Mouse (Mus musculus) midbrain, embryonic 10.5 days (tissue): Measurements from ENCODE around the gene Ccnd2. TPM values are rescaled to one million over a fixed set of nuclear protein-coding genes. Genes with fewer than 3 reads are reported as not detected.

Experiments used
- DNase-seq: peaks from one replicate; pipeline ENCODE4 v3.0.0-alpha.2; 2017; ENCODE audit warnings: low spot score
- H3K27ac ChIP-seq: fragments of 300-500 bp; sonication (generic); replicated peaks from 2 replicates; pipeline ENCODE4 v1.5.1; 2016; ENCODE audit warnings: mild to moderate bottlenecking
- H3K27me3 ChIP-seq: fragments of 300-500 bp; sonication (generic); 2 replicates; pipeline ENCODE4 v1.6.1; 2016; ENCODE audit warnings: low read depth, mild to moderate bottlenecking; ENCODE audit not compliant: poor library complexity, severe bottlenecking
- H3K36me3 ChIP-seq: fragments of 300-500 bp; sonication (generic); 2 replicates; pipeline ENCODE4 v1.6.1; 2016; ENCODE audit warnings: mild to moderate bottlenecking, moderate library complexity
- H3K4me1 ChIP-seq: fragments of 300-500 bp; sonication (generic); 2 replicates; pipeline ENCODE4 v1.6.1; 2016
- H3K4me3 ChIP-seq: fragments of 300-500 bp; sonication (generic); 2 replicates; pipeline ENCODE4 v1.5.1; 2016; ENCODE audit warnings: mild to moderate bottlenecking, moderate library complexity
- H3K9me3 ChIP-seq: fragments of 300-500 bp; sonication (generic); replicated peaks from 2 replicates; pipeline ENCODE4 v1.6.1; 2016; ENCODE audit warnings: mild to moderate bottlenecking
- WGBS: fragments of 180-500 bp; shearing (Covaris S2); methylation state at CpG from one replicate; pipeline ENCODE4 v1.1.7; 2016; 5-methylcytosine and 5-hydroxymethylcytosine counted together
- polyA plus RNA-seq: library from polyadenylated mRNA; unstranded; fragments of >200 nt; fragmentation: Nextera tagmentation; extraction: Ambion mirVana; gene quantifications from 2 replicates; pipeline ENCODE4 v1.2.1, GENCODE M21; 2016

The Ccnd2 gene
- polyA plus RNA-seq, 1 experiment from 2014 or later, result 1,714 TPM

DNA sequence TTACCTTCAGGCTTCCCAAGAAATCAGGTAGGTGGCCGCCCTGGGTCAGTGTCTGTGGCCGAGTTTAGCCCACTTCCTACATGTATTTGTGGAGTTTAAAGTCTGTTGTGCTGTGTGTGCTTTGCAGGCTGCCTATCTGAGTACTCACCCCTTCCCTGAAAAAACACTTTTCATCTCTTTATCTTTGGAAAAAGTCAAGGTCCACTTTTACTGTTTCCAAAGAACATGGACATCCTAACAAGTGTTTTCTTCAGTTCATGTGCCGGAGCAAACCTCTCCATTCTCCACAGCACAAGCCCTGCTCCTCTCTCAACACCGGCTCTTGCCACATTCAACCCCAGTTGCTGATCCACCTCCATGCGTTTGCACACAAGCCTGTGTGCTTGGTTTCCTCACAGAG, 29.0 kb downstream of the Ccnd2 start:
- H3K36me3 ChIP-seq, result peaks cover 28% of the 10 kb centered on the region
- WGBS, result 86% methylated on average over 5 of the region's 5 CpGs
- DNase-seq, result no peak

GRCm38 (mm10) chr6:127122221-127122806, 29.7 kb downstream of the Ccnd2 start:
- no peaks in the 10 kb centered on the region; the same call in 1 of the 2 replicates for H3K27me3 ChIP-seq
- no peak overlapping the region for H3K27ac ChIP-seq
- no peaks in the 10 kb centered on the region for H3K4me1 ChIP-seq
- DNase-seq, result no peak
- no peaks in the 10 kb centered on the region for H3K9me3 ChIP-seq
- H3K4me3 ChIP-seq, result no peak overlapping the region
- peaks cover 21% of the 10 kb centered on the region for H3K36me3 ChIP-seq
- 83% methylated on average over 4 of the region's 4 CpGs for WGBS

More for the DNA sequence above, 29.0 kb downstream of the Ccnd2 start:
- no peaks in the 10 kb centered on the region for H3K4me1 ChIP-seq
- H3K4me3 ChIP-seq, result no peak overlapping the region
- H3K27ac ChIP-seq, result no peak overlapping the region
- H3K27me3 ChIP-seq, result no peaks in the 10 kb centered on the region; the same call in 1 of the 2 replicates
- no peaks in the 10 kb centered on the region for H3K9me3 ChIP-seq

DNA sequence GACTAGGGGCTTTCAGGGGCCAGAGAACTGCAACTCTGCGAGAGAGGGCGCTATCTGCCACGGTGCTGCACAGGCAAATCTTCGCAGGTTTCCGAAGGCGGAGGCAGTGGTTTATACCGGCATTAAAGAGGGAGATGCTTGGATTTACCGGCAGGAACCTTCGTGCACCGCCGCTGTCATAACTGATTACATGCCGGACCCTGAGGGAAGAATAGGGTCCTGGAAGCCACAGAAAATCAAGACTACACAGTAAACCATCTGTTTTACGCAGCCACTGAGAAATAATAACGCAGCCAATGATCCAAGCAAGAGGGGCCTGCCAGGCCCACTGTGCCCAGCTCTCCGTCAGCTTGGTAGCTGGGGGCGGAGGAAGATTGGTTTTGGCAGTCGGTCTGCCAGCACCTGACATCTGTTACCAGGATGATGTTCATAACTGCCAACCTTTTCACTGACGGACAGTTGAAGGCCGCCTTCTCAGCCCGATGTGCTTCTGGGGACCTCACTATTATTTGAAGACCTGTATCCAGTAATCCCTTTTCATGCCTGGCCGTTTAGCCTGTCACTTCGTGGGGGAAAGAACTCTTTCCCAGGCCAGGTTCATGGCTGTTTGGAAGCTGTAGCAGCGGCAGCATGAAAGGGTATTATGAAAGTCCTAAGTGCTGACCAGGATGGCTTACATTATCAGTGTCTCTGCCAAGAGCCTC, 37.1 kb downstream of the Ccnd2 start:
- Histone ChIP-seq H3K27me3 (no peaks in the 10 kb centered on the region; the same call in 1 of the 2 replicates), H3K9me3 (no peaks in the 10 kb centered on the region), H3K4me1 (peaks cover 16% of the 10 kb centered on the region), H3K4me3 (no peak overlapping the region; the same call in 1 of the 2 replicates), H3K27ac (peak overlapping the region; percentile 19), H3K36me3 (no peaks in the 10 kb centered on the region)
- 64% methylated on average over 23 of the region's 23 CpGs for WGBS
- no peak for DNase-seq

DNA sequence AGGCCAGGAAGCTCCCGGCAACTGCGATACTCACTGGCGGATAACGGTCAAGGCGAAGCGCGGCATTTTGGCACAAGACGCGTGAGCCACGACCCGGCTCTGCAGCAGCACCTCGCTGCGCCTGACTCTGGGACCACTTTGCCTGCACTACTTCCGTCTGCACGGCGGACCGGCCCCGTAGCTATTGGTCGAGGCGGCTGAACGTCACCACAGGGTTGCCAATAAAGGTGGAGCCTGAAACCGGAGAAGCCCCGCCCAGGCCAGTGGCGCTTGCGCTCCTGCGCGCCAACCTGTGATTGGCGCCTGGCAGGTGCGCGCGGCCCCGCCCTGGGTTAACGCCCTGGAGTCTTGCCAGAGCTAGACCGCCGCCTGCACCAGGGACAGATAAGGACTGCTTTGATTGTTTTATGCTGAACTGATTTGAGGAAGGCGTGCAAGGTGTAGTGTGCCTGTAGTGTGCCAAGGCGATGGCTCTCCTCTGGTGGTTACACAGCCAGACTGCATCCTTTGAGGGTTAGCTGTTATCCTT, 42.5 kb downstream of the Ccnd2 start, which contains the start of gene Tigar:
Gene Tigar (minus strand): TSS at position 156 of the 529 bp plus-strand sequence.
- no peaks in the 10 kb centered on the region for H3K9me3 ChIP-seq
- H3K27me3 ChIP-seq, result no peaks in the 10 kb centered on the region
- peak within 1 kb of the TSS; percentile 73 for H3K4me3 ChIP-seq
- under 1% methylated on average over 37 of the region's 37 CpGs for WGBS
- no peaks in the 10 kb centered on the region for H3K36me3 ChIP-seq
- peaks cover 25% of the 10 kb centered on the region for H3K4me1 ChIP-seq
- peak; percentile 93 for DNase-seq
- H3K27ac ChIP-seq, result peak within 1 kb of the TSS; percentile 81

GRCm38 (mm10) chr6:127108368-127109060, 43.5 kb downstream of the Ccnd2 start:
- Histone ChIP-seq H3K4me3 (peak overlapping the region; percentile 73), H3K4me1 (peaks cover 24% of the 10 kb centered on the region), H3K9me3 (no peaks in the 10 kb centered on the region), H3K36me3 (peaks cover 5% of the 10 kb centered on the region), H3K27me3 (no peaks in the 10 kb centered on the region), H3K27ac (peak overlapping the region; percentile 81; the same call in 1 of the 2 replicates)
- DNase-seq, result no peak
- WGBS, result 48% methylated on average over 20 of the region's 20 CpGs

DNA sequence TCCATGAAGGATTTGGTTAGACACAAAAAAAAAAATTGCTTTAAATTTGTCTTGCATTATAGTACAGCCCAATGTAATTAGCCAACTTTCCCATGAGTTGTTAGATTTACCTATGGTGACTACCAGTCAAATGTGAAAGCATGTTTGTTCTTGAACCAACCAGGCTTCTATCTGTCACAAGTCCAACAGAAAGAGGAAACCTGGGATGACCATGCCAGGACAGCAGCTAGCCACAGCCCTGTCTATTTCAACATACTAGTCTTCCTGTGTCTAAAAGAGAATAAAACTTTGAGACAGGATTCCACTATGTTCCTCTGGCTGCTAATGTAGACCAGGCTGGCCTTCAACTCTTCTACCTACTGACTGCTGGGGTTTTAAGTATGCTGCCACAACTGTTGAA, 44.6 kb downstream of the Ccnd2 start:
- Histone ChIP-seq H3K36me3 (peaks cover 15% of the 10 kb centered on the region), H3K27ac (no peak overlapping the region), H3K4me1 (peaks cover 24% of the 10 kb centered on the region), H3K27me3 (no peaks in the 10 kb centered on the region), H3K9me3 (no peaks in the 10 kb centered on the region), H3K4me3 (no peak overlapping the region)
- DNase-seq, result no peak

DNA sequence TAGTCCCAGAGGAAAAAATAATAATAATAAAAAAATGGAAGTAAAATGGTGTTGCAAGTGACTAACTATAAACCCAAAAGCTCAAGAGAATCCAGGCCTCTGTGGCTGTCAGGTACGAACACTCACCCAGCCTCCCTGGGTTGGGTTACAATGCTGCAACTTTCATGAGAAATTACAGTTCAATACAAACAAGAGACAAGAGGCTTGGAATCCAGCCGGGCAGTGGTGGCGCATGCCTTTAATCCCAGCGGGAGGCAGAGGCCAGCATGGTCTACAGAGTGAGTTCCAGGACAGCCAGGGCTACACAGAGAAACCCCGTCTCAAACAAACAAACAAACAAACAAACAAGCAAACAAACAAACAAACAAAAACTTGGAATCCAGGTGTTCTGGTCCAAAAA, 45.3 kb downstream of the Ccnd2 start:
- no peak for DNase-seq
- Histone ChIP-seq H3K36me3 (peaks cover 21% of the 10 kb centered on the region), H3K9me3 (no peaks in the 10 kb centered on the region), H3K4me1 (peaks cover 24% of the 10 kb centered on the region), H3K27me3 (no peaks in the 10 kb centered on the region), H3K27ac (no peak overlapping the region), H3K4me3 (no peak overlapping the region)
- 67% methylated on average over 5 of the region's 5 CpGs for WGBS

GRCm38 (mm10) chr6:127106189-127106588, 45.8 kb downstream of the Ccnd2 start:
- Histone ChIP-seq H3K4me3 (no peak overlapping the region), H3K27me3 (no peaks in the 10 kb centered on the region), H3K9me3 (no peaks in the 10 kb centered on the region), H3K4me1 (peaks cover 24% of the 10 kb centered on the region), H3K36me3 (peaks cover 26% of the 10 kb centered on the region), H3K27ac (no peak overlapping the region)
- WGBS, result 85% methylated on average over 5 of the region's 5 CpGs
- DNase-seq, result no peak

- Histone ChIP-seq H3K27me3 (no peaks in the 10 kb centered on the region), H3K27ac (no peak overlapping the region), H3K4me3 (no peak overlapping the region), H3K36me3 (peaks cover 35% of the 10 kb centered on the region), H3K4me1 (peaks cover 23% of the 10 kb centered on the region), H3K9me3 (no peaks in the 10 kb centered on the region)
- peak; percentile 53 for DNase-seq
- 63% methylated on average over 6 of the region's 6 CpGs for WGBS
These were observed 46.9 kb downstream of the Ccnd2 start for GRCm38 (mm10) chr6:127105107-127105506.

DNA sequence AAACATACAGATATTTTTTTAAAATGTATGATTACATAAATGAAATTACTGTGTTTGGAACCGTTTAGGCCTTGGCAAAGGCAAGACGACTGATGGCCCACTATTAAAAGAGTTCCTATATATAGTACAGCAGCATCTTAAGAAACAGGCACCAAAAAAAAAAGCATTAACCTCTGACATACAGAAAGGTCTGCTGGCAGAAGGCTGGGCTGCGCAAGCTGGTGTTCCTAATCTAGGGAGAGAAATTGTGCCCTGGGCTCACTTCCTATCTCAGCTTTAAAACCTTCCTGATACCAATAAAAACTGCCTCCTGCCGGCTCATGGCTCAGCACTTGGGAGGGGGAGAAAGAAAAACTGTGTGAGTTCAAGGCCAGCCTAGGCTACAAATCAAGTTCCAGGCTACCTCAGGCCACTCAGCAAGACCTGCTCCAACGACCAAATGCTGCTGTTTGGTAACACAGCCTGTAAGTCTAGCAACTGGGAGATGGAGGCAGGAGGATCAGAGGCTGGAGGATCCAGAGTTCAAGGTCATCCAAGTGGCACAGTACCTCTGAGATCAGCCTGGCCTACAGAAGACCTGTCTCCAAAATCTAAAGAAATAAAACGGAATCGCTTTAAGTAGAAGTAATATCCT, 47.5 kb downstream of the Ccnd2 start:
- no peaks in the 10 kb centered on the region for H3K27me3 ChIP-seq
- peaks cover 35% of the 10 kb centered on the region for H3K36me3 ChIP-seq
- H3K4me1 ChIP-seq, result peaks cover 17% of the 10 kb centered on the region
- no peak for DNase-seq
- no peak overlapping the region for H3K4me3 ChIP-seq
- H3K9me3 ChIP-seq, result no peaks in the 10 kb centered on the region
- 88% methylated on average over 7 of the region's 7 CpGs for WGBS
- no peak overlapping the region for H3K27ac ChIP-seq

DNA sequence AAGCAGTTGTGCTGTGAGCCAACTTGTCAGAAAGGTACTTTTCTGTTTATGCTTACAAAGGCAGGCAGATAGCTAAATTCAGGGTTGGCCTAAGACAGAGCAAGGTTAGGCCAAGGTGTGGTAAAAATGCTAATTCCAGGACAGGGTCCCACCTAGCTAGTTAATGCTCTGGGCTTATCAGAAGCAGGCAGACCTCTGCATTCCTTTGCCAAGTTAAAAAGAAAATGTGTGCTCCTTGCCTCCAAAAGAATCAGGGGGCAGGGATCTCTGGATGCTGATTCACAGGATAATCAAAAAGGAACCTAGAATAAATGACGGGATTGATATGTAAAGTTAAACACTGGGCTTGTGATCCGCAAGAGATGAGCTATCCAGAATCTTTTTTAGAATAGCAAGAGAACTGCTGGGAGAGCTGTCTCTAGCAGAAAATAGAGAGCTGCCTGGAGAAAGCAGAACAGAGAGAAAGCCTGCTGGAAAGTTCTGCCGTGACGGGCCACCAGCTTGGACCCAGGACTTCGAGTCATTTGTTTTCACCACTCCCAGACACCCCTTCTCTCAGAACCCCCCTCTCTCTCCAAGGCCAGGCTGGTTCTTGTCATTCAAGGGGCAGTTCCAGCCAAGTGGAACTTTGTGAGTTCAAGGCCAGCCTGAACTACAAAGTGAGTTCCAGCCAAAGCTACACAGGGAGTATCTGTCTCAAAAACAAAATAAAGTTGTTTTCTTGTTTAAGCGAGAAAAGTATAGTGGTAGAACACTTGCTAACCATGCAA, 48.3 kb downstream of the Ccnd2 start:
- no peak for DNase-seq
- H3K4me1 ChIP-seq, result peaks cover 10% of the 10 kb centered on the region
- no peak overlapping the region for H3K27ac ChIP-seq
- no peaks in the 10 kb centered on the region for H3K27me3 ChIP-seq
- WGBS, result 96% methylated on average over 6 of the region's 6 CpGs
- no peaks in the 10 kb centered on the region for H3K9me3 ChIP-seq
- peaks cover 35% of the 10 kb centered on the region for H3K36me3 ChIP-seq
- H3K4me3 ChIP-seq, result no peak overlapping the region

- peaks cover 34% of the 10 kb centered on the region for H3K36me3 ChIP-seq
- H3K27ac ChIP-seq, result 0 out of 2 replicates have a peak overlapping the region, but pooled peaks have one; percentile 13
- H3K4me3 ChIP-seq, result no peak overlapping the region
- DNase-seq, result no peak
- H3K9me3 ChIP-seq, result no peaks in the 10 kb centered on the region; the same call in 1 of the 2 replicates
- 63% methylated on average over 7 of the region's 7 CpGs for WGBS
- H3K27me3 ChIP-seq, result no peaks in the 10 kb centered on the region
- H3K4me1 ChIP-seq, result no peaks in the 10 kb centered on the region
These were observed 57.4 kb downstream of the Ccnd2 start for GRCm38 (mm10) chr6:127094565-127094964.
